Mouse (Mus musculus) left cerebral cortex, postnatal 36 days (tissue): ENCODE data around the gene Acot7. TPM values are rescaled to one million over a fixed set of nuclear protein-coding genes. Genes with fewer than 3 reads are reported as not detected.
"Not testable (repeated sequence)": the region's sequence is repeated elsewhere in the genome, so short reads cannot be mapped to it uniquely, and the experiment has no call there.

Experiments
- DNase-seq, 2 experiments: peaks; one replicate each; pipeline ENCODE4 v3.0.0; 2021 to 2022; ENCODE audit warnings: low spot score in 2 of 2, mixed read lengths in 1 of 2
- intact Hi-C: fragments of 180-260 bp; cut with DNase I; formaldehyde crosslinking; loops from one replicate; pipeline ENCODE4 v1.15.1; 2025
- total RNA-seq, 2 experiments: library from RNA; stranded (reverse); gene quantifications; 2 replicates each; pipeline ENCODE4 v1.2.3; 2021

The Acot7 gene
- total RNA-seq, 2 experiments from 2014 or later: 295 to 323 TPM

DNA sequence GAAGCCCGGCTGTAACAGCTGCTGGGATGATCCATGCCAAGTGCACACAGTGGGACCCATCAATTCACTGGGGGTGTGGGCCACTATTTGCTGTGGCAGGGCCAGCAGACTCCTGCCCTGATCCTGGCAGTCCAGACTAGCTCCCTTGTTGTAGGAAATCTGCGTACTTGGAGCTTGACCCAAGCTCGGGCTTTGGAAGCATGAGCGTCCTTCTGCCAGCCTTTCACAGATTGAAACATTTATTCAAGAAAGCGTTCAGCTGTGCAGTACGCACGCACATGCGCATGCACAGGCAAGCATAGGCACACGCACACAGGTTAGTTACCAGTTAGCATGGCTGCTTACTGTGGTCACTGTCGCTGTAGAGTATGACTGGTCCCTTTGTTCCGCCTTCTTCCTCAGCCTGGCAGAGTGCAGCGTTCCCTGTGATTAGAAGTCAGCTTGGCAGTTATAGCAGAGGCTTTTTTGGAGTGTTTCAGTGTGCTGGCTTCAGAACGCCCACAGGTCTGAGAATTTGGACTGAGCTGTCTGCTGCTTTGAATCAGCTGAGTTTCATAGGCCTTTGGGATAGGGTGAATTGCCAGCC lies 49.1 kb downstream of the Acot7 start:
- DNase-seq: peak; percentile 77 to 82
- intact Hi-C loops: loop anchor here (2.0 kb wide), 1 partner anchor 18 kb away; no protein-coding TSS in a partner anchor

DNA sequence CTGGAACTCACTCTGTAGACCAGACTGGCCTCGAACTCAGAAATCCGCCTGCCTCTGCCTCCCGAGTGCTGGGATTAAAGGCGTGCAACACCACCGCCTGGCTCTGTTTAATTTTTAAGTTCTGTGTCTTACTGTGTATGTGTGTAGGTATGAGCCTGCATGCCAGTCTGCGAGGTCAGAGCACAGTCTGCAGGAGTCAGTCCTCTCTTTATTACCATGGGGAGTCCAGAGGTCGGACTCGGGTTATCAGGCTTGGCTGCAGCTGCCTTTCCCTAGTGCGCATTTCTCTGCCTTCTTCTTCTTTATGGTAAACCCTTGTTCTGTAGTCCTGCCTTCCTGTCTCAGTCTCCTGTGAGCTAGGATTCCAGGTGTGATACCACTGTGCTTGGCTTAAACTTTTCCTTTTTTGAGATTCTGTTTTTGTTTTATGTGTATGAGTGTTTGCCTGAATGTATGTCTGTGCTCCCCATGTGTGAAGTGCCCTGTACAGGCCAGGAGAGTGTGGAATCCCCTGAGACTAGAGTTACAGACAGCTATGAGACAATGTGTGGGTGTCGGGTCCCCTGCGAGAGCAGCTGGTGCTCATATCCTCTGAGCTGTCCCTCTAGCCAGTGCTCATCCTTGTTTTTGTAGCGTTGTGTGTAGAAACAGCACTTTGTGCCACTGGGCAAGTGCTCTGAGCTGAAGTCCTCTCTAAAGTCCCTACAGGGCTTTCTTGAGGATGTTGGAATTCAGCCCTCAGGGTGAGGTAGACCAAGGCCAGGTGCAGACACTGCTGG lies 50.0 kb downstream of the Acot7 start:
- intact Hi-C loops: loop anchor here (2.0 kb wide), 1 partner anchor 17 kb away; no protein-coding TSS in a partner anchor

DNA sequence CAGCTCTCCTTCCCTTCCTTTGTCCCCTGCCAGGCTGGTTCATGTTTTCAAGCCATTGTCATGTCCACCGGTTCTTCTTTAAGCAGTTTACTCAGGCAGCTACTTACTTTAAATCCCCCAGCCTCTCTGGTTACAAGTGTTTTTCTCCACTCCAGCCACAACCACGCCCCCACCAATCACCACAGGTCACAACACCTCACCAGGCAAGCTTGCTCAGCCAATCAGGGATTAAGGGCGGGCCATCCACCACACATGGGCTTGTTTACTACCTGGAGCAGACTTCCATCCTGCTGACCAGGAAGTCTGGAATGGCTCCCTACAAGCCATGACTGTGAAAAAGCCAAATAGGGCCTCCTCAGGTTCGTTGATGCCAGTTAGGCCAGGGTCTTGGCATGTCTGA lies 52.4 kb downstream of the Acot7 start:
- intact Hi-C loops, DNase-seq: not testable (repeated sequence)

More for the DNA sequence above, 50.0 kb downstream of the Acot7 start:
- no peak for DNase-seq

DNA sequence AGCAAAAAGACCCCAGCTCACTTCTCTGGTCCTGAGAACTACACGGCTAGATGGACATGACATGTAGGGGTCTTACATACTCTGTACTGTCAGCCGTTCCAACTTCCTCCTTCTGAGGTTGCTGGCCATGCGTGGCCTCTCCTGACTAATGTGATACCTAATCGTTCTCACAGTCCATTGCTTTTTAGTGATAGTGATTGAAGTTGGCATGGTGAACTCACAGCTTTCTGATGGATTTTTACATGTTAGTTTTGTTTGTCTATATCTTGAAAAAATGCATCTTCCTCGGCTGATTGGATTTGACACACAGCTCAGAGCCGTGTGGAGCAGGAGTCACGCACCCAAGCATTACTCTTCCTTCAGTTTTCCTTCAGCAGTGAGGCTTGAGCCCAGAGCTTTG lies 53.4 kb downstream of the Acot7 start:
- intact Hi-C loops: no loop called here

DNA sequence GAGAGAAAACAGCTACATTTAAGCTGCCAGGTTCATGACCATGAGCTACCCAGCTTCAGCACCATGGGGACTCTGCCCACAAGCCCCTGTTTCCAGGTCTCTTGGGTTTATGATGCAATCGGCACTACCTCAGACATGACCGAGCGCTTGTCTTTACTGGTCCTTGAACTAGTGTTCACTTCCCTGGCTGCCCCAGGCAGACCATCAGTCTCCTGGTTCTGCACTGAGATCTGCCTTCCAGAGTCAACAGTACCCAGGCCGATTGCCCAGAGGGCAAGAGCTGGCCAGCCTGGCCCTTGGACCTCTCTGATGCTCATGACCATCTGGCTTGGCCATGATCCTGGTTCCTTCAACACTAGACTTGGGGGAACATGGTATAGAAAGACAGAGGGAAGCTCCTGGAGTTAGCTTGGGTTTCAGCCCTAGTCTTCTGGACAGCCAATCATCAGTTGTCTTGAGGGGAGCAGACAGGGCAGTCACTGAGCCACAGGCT lies 54.5 kb downstream of the Acot7 start:
- intact Hi-C loops: no loop called here
- no peak for DNase-seq

More for the DNA sequence above, 53.4 kb downstream of the Acot7 start:
- DNase-seq: no peak

DNA sequence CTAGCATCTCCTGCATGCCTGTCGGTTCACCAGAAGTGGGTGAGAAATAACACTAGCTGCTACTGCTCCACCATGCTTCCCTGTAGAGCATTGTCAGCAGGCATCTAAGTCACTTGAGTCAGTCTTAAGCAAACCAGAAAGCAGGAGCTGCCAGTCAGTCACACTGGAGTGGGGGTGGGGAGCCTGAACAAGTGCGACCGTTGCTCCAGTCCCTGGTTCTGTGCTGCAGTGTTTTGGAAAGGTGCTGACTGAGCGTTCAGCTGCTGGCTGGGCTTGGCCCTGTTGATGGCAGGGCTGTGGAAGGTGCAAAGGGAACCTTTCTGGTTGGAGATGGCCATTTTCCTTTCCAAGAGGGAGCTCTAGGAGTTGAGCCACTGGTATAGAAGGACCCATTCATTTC lies 62.0 kb downstream of the Acot7 start:
- no peak for DNase-seq
- intact Hi-C loops: no loop called here

DNA sequence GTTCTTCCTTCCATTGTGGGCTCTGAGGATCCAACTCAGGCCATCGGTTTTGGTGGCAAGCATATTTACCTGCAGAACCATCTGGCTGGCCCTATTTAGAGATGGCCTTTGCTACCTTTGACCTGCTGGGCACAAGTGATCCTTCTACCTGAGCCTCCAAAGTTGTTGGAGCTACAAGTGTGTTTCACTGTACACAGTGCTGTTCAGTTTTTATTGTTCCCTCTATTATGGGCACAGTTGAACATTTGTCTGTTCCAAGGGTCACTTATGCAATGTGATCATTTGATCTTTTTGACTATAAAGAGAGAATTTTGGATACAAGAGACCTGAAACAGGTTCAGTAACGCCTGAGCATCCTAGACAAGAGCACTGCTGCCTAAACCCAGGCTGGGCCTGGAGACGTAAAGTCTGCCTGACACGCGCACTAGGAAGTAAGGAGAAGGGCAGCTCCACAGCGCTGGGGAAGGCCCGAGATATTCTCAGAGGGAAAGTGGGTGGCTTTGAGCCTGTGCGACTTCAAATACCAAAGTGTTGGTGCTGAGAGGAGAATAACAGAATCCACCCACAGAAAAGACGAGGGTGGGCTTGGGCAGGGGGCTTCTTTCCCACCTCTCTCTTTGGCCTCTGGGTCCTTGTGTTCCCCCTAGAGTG lies 65.4 kb downstream of the Acot7 start:
- intact Hi-C loops: no loop called here
- no peak for DNase-seq

DNA sequence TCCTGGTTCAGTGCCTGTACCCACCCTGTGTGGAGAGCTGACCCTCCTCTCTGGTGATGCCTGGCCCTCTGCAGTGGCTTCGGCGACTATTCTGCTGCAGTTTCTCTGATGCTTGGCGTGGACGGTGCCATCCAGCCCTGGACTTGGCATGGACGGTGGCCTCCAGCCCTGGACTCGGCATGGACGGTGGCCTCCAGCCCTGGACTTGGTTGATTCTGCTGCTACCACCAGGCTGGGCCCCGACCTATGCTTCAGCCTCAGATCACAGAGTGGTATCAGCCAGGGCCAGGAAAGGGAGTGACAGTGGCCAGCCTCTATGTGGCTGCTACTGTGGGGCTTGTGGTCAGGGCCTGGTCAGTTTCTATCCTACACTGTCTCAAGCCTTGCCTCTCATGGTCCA lies 66.0 kb downstream of the Acot7 start:
- intact Hi-C loops: loop anchor here (2.0 kb wide), 1 partner anchor 17 kb away; no protein-coding TSS in a partner anchor
- no peak for DNase-seq

DNA sequence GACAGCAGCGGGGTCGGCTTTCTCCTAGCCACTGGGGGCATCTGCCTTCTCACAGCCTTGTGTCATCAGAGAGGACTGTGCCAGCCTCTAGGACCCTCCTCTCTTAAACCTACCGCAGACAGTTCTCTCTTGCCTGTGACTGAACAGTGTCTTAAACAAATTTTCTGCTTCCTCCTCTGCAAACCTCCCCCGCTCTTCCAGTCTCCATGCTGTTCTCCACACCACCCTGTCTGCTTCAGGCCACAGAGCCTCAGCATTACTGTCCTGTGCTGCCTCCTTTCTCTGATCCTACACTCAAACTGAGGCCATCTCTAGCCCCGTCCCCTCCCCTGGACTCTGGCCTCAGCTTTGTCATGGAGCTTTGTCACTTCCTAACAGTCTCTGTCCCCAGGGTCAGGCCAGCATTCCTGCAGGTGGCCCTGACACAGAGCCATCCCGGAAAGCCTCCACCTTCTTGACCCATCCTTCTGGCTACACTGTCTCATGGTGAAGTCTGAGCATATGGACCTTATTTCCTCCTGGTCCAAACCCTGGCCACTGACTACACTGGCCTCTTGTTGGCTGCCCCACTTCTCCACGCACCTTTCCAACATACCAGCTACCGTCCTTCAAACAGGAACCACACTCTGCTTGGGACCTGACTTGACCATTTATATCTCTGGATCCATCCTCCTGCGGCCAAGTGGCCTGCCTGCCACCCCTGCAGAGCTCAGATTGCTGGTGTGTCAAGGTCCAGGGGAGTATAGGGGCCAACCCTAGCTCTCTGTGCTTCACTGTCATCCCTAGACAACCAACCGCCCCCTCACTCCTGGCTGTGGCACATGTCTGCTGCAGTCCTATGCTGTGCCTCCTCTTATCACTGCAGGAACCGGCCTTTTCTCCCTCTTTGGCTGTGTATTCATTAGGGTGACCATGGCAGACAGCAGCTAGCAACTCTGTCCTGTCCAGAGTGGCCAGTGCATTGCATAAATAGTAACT lies 66.9 kb downstream of the Acot7 start:
- no peak for DNase-seq
- intact Hi-C loops: loop anchor here (2.0 kb wide), 1 partner anchor 18 kb away; no protein-coding TSS in a partner anchor

DNA sequence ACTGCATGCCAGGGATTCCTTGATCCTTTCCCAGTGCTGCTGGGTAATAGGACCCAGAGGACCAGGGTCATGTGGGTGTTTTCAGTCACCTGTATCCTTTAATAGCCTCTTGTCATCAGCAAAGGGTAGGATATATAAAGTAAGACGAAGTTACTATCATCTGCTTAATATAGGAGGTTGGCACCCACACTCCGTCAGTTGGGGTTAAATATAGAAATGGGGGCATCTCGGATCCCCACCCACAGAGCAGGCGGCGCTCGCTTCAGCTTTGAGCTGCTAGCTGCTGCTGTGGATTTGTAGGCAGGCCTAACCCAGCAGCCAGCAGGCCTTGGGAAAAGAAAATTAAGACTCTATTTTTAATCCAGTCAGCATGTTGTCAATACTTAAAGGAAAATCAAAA lies 68.1 kb downstream of the Acot7 start:
- intact Hi-C loops: no loop called here
- peak; percentile 73 to 77 for DNase-seq

DNA sequence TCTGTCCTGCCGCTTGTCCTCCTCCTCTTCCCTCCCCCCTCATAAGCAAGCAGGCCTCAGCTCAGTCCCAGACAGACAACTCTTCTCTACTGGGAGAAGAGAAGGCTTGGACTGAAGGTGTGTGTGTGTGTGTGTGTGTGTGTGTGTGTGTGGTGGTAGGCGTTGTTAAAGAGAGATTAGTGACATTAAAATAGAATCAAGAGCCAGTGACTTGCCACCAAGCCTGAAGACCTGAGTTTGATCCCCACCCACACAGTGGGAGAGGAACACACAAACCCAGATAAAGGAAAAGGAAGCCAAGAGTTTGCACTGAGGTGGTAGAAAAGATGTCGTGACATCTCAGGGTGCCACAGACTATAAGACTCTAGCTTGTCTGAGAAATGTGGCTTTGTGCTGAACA lies 69.3 kb downstream of the Acot7 start:
- DNase-seq: no peak
- intact Hi-C loops: no loop called here

DNA sequence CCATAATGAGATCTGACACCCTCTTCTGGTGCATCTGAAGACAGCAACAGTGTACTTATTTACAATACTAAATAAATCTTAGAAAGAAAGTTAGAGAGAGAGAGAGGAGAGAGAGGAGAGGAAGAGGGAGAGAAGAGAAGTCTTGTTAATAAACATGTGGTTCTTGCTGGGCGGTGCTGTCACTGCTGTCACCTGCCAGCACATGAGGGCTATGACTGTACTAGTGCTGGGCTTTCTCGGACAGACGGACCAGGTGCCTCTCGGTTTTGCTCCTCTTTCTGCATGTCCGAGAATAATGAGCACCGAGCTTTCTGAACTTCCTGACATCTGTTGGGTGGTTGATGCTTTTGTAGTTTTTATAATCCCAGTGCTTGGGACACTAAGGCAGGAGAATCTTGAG lies 72.7 kb downstream of the Acot7 start:
- no peak for DNase-seq
- intact Hi-C loops: no loop called here

DNA sequence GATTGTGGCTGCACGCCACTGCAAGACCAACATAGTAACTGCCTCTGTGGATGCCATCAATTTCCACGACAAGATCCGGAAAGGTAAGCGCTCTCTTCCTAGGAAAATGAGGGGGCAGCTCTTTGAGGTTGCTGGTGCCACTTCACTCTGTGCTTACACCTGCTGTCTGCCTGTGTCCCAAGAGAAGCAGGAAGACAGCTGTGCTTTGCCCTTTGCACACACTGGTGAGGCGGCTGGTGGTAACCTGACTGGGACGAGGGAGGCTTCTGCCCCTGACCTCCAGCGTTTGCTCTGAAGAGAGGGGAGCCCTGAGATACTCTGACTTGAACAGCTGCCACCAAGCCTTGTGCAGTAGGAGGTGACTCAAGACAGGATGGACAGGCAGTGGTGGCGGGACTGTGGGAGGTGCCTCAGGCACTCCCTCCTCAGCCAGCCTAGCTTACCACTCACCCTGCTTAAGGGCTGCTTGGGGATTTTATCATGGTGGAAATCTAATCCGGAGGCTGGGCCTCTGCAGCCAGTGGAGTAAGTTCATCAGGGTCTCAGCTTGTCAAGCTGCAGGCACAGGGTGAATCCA lies 75.3 kb downstream of the Acot7 start:
- intact Hi-C loops: no loop called here
- DNase-seq: no peak

DNA sequence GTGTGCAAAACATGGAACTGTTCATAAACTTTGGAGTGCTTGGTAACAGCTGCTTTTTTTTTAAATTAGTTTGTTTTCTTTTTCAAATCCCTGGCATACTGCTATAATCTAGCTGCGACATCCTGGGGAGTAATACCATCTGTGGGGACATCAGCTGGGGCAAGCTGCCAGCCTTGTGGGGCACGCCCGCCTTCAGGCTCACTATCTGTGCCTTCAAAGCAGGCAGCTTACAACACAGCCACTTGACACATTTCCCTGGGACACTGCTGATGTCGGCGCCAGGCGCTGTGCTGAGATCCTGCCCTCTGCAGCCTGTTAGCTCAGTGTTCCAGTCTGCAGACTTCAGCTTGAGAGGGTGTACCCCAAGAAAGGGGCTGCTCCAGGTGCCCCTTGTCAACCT lies 79.1 kb downstream of the Acot7 start:
- DNase-seq: peak; percentile 72 to 80
- intact Hi-C loops: no loop called here

DNA sequence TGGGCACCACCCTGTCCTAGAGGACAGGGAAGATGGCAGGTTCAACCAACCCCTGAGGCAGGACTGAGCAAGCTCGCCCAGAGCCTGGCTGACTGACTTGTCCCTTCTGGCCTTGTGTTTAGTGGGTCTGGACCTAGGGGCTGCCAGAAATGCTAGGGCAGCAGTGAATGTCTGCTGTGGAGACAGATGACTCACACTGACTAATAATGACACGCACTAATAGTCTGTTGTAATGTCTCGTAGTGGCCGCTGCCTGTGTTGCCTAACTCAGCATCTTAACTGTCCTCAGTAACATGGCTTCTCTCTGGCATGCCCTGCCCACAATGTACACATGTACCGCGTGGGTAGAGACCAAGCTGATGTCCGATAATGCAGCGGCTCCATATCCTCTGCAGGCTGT lies 82.5 kb downstream of the Acot7 start:
- intact Hi-C loops: no loop called here
- DNase-seq: no peak

DNA sequence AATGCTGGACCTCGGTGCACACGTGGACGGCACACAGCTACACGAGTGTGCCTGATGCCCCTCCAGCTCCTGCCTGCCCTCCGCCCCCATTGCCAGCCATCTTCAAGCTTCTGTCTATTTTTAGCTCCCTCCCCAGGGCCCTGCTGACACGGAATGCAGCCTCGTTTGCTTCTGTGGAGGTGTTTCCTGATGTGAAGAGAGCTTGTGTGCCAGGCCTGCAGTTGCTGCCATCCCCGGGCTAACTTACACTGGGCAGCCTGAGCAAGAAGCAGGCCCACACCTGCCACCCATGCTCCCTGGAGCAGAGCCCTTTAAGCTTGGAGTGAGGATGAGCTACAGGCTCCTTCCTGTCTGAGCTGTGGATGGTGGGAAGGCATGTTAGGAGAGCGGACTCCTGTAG lies 84.3 kb downstream of the Acot7 start:
- DNase-seq: no peak
- intact Hi-C loops: no loop called here

DNA sequence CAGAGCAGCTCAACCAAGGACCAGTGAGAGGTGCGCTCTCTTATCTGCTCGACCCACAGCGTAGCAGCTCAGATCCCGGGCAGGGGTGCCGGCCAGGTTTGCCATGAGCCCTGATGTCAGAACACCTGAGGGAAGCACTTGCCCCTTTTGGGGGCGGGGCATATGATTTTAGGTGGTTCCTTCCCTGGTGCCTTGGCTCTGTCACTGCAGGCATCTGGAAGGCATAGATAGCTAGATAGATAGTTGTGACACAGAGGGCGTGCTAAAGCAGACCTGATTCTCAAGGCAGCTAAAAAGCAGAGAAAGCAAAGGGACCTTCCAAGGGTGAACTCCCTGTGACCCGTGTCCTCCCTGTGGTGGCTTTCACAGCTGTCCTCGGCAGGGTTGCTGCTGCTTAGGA lies 85.2 kb downstream of the Acot7 start:
- intact Hi-C loops: no loop called here
- no peak for DNase-seq

DNA sequence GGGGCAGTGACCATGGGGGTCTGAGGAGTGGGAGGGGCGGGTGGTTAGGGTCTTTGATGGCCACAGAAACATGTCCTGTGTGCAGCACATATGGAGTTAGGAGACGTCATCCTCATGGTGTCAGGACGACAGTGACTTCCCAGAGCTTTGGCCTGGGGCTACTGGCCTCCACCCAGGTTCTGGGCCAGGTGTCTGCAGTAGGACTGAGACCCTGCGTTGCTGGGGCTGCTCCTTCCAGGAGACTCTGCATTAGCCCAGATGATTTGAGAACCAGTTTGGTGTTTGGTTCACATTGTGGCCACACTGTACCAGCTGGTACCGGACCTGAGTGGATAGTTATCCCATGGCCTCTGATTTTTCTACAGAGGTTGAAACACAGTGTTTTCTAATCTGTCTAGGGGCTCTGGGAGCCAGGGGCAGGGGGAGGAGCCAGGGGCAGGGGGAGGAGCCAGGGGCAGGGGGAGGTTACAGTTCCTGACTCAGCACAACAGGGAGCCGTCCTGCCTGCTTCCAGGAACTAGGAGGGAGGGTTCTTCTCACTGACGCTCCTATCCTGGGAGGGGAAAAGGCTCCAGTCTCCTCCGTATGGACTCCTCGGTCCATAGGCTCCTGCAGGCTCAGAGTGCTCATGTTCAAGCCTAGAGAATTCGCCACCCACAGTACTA lies 85.7 kb downstream of the Acot7 start:
- no peak for DNase-seq
- intact Hi-C loops: no loop called here

DNA sequence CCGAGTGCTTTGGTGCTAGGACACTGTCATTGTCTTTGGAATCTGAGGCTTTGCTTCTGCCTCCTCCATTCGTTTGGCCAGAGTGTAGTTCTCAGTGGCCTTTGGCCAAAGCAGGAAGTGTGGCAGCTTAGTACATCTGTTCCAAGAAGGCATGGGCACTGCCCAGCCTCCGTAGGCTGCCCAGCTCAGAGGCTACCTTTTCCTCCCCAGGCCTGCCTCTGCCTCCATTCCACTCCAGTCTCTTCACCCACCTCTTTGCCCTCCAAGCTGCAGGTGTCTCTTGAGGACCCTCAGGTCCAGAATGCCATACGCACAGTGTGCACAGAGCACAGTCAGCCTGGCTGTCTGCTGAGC lies 86.2 kb downstream of the Acot7 start:
- DNase-seq: no peak
- intact Hi-C loops: no loop called here
